Mouse (Mus musculus) forebrain, embryonic 10.5 days (tissue): ENCODE measurements around the gene Hsh2d. TPM values are rescaled to one million over a fixed set of nuclear protein-coding genes. Genes with fewer than 3 reads are reported as not detected.

Source experiments
- DNase-seq: peaks from one replicate; pipeline ENCODE4 v3.0.0-alpha.2; 2017; ENCODE audit warnings: low spot score; ENCODE audit errors: extremely low spot score
- H3K27ac ChIP-seq: fragments of 300-500 bp; sonication (generic); 2 replicates; pipeline ENCODE4 v1.5.1; 2016; ENCODE audit warnings: mild to moderate bottlenecking
- H3K27me3 ChIP-seq: fragments of 300-500 bp; sonication (generic); 2 replicates; pipeline ENCODE4 v1.6.1; 2016; ENCODE audit warnings: mild to moderate bottlenecking; ENCODE audit not compliant: poor library complexity, severe bottlenecking
- H3K36me3 ChIP-seq: fragments of 300-500 bp; sonication (generic); replicated peaks from 2 replicates; pipeline ENCODE4 v1.6.1; 2016; ENCODE audit warnings: mild to moderate bottlenecking, moderate library complexity
- H3K4me1 ChIP-seq: fragments of 300-500 bp; sonication (generic); 2 replicates; pipeline ENCODE4 v1.6.1; 2016
- H3K4me3 ChIP-seq: fragments of 300-500 bp; sonication (generic); 2 replicates; pipeline ENCODE4 v1.5.1; 2016; ENCODE audit warnings: mild to moderate bottlenecking, moderate library complexity
- H3K9me3 ChIP-seq: fragments of 300-500 bp; sonication (generic); 2 replicates; pipeline ENCODE4 v1.6.1; 2016; ENCODE audit warnings: mild to moderate bottlenecking, moderate library complexity
- WGBS: fragments of 180-500 bp; shearing (Covaris S2); methylation state at CpG from one replicate; pipeline ENCODE4 v1.1.7; 2016; 5-methylcytosine and 5-hydroxymethylcytosine counted together
- polyA plus RNA-seq: library from polyadenylated mRNA; unstranded; fragments of >200 nt; fragmentation: Nextera tagmentation; extraction: Ambion mirVana; gene quantifications from 2 replicates; pipeline ENCODE4 v1.2.1, GENCODE M21; 2016

The Hsh2d gene
- polyA plus RNA-seq, 1 experiment from 2014 or later, result 0.07 TPM

GRCm38 (mm10) chr8:72210710-72211109, 21.3 kb downstream of the Hsh2d start:
- no peak for DNase-seq
- Histone ChIP-seq H3K4me1 (no peaks in the 10 kb centered on the region), H3K9me3 (no peaks in the 10 kb centered on the region), H3K27me3 (no peaks in the 10 kb centered on the region), H3K27ac (no peak overlapping the region), H3K36me3 (no peaks in the 10 kb centered on the region), H3K4me3 (no peak overlapping the region)
- WGBS, result 79% methylated on average over 2 of the region's 2 CpGs

GRCm38 (mm10) chr8:72211846-72212245, 22.4 kb downstream of the Hsh2d start:
- Histone ChIP-seq H3K4me1 (no peaks in the 10 kb centered on the region), H3K27me3 (no peaks in the 10 kb centered on the region), H3K9me3 (no peaks in the 10 kb centered on the region), H3K27ac (no peak overlapping the region), H3K4me3 (no peak overlapping the region), H3K36me3 (no peaks in the 10 kb centered on the region)
- DNase-seq, result no peak
- WGBS, result 77% methylated on average over 1 of the region's 1 CpGs

GRCm38 (mm10) chr8:72212751-72213150, 23.3 kb downstream of the Hsh2d start, which contains the start of gene Cib3:
Gene Cib3 (minus strand): TSS chr8:72212837.
- Histone ChIP-seq H3K27ac (no peak within 1 kb of the TSS), H3K9me3 (no peaks in the 10 kb centered on the region), H3K4me1 (no peaks in the 10 kb centered on the region), H3K27me3 (no peaks in the 10 kb centered on the region), H3K36me3 (no peaks in the 10 kb centered on the region), H3K4me3 (no peak within 1 kb of the TSS)
- WGBS, result 64% methylated on average over 4 of the region's 4 CpGs
- no peak for DNase-seq

GRCm38 (mm10) chr8:72213536-72213935, 24.1 kb downstream of the Hsh2d start, which contains the start of gene Gm11034:
Gene Gm11034 (minus strand): TSS chr8:72213636.
- no peak within 1 kb of the TSS for H3K27ac ChIP-seq
- no peaks in the 10 kb centered on the region for H3K36me3 ChIP-seq
- H3K4me3 ChIP-seq, result no peak within 1 kb of the TSS
- no peak for DNase-seq
- H3K4me1 ChIP-seq, result no peaks in the 10 kb centered on the region
- H3K27me3 ChIP-seq, result no peaks in the 10 kb centered on the region
- H3K9me3 ChIP-seq, result no peaks in the 10 kb centered on the region
- WGBS, result 79% methylated on average over 4 of the region's 4 CpGs

- no peak for DNase-seq
- H3K4me1 ChIP-seq, result peaks cover 3% of the 10 kb centered on the region
- H3K4me3 ChIP-seq, result no peak overlapping the region
- H3K9me3 ChIP-seq, result no peaks in the 10 kb centered on the region
- H3K27me3 ChIP-seq, result no peaks in the 10 kb centered on the region
- H3K27ac ChIP-seq, result no peak overlapping the region
- 44% methylated on average over 2 of the region's 2 CpGs for WGBS
- H3K36me3 ChIP-seq, result no peaks in the 10 kb centered on the region
Measured at GRCm38 (mm10) chr8:72215060-72215459, 25.6 kb downstream of the Hsh2d start.

GRCm38 (mm10) chr8:72215871-72216270, 26.4 kb downstream of the Hsh2d start:
- H3K9me3 ChIP-seq, result no peaks in the 10 kb centered on the region
- no peak for DNase-seq
- H3K27me3 ChIP-seq, result no peaks in the 10 kb centered on the region
- H3K4me1 ChIP-seq, result peaks cover 11% of the 10 kb centered on the region
- H3K36me3 ChIP-seq, result peaks cover 4% of the 10 kb centered on the region; the same call in 1 of the 2 replicates
- 45% methylated on average over 1 of the region's 1 CpGs for WGBS
- no peak overlapping the region for H3K4me3 ChIP-seq
- H3K27ac ChIP-seq, result no peak overlapping the region

GRCm38 (mm10) chr8:72218781-72219540, 29.5 kb downstream of the Hsh2d start:
- peaks cover 14% of the 10 kb centered on the region for H3K4me1 ChIP-seq
- no peaks in the 10 kb centered on the region for H3K27me3 ChIP-seq
- DNase-seq, result no peak
- peak overlapping the region; percentile 76 for H3K4me3 ChIP-seq
- 84% methylated on average over 10 of the region's 10 CpGs for WGBS
- H3K9me3 ChIP-seq, result no peaks in the 10 kb centered on the region
- H3K27ac ChIP-seq, result peak overlapping the region; percentile 87
- peaks cover 34% of the 10 kb centered on the region for H3K36me3 ChIP-seq

- H3K36me3 ChIP-seq, result peaks cover 39% of the 10 kb centered on the region
- peak within 1 kb of the TSS; percentile 87 for H3K27ac ChIP-seq
- H3K4me1 ChIP-seq, result peaks cover 14% of the 10 kb centered on the region
- H3K4me3 ChIP-seq, result peak within 1 kb of the TSS; percentile 76
- peak; percentile 92 for DNase-seq
- no peaks in the 10 kb centered on the region for H3K9me3 ChIP-seq
- H3K27me3 ChIP-seq, result no peaks in the 10 kb centered on the region
- 13% methylated on average over 39 of the region's 39 CpGs for WGBS
Measured at GRCm38 (mm10) chr8:72219541-72220363, 30.3 kb downstream of the Hsh2d start, which contains the start of gene Fam32a. Gene Fam32a (plus strand): TSS chr8:72219730.

GRCm38 (mm10) chr8:72220758-72221157, 31.3 kb downstream of the Hsh2d start:
- 88% methylated on average over 4 of the region's 4 CpGs for WGBS
- Histone ChIP-seq H3K27ac (no peak overlapping the region), H3K4me3 (peak overlapping the region; percentile 76), H3K27me3 (no peaks in the 10 kb centered on the region), H3K36me3 (peaks cover 39% of the 10 kb centered on the region), H3K4me1 (peaks cover 14% of the 10 kb centered on the region), H3K9me3 (no peaks in the 10 kb centered on the region)
- DNase-seq, result no peak

- DNase-seq, result no peak
- Histone ChIP-seq H3K27me3 (no peaks in the 10 kb centered on the region), H3K4me1 (peaks cover 14% of the 10 kb centered on the region), H3K27ac (no peak overlapping the region), H3K9me3 (no peaks in the 10 kb centered on the region), H3K36me3 (peaks cover 39% of the 10 kb centered on the region), H3K4me3 (no peak overlapping the region)
- WGBS, result 94% methylated on average over 5 of the region's 5 CpGs
Measured at GRCm38 (mm10) chr8:72222656-72223055, 33.2 kb downstream of the Hsh2d start.

- WGBS, result under 1% methylated on average over 54 of the region's 54 CpGs
- H3K27me3 ChIP-seq, result no peaks in the 10 kb centered on the region
- H3K27ac ChIP-seq, result peak within 1 kb of the TSS; percentile 97
- DNase-seq, result peak; percentile 99
- H3K36me3 ChIP-seq, result peaks cover 24% of the 10 kb centered on the region
- H3K4me3 ChIP-seq, result peak within 1 kb of the TSS; percentile 70
- H3K9me3 ChIP-seq, result no peaks in the 10 kb centered on the region
- peaks cover 18% of the 10 kb centered on the region for H3K4me1 ChIP-seq
Measured at GRCm38 (mm10) chr8:72239499-72240402, 50.3 kb downstream of the Hsh2d start, which contains the start of gene Ap1m1. Gene Ap1m1 (plus strand): TSS chr8:72240018.

GRCm38 (mm10) chr8:72240403-72240763, 50.9 kb downstream of the Hsh2d start:
- DNase-seq, result no peak
- H3K27me3 ChIP-seq, result no peaks in the 10 kb centered on the region
- H3K4me3 ChIP-seq, result peak overlapping the region; percentile 70
- H3K4me1 ChIP-seq, result peaks cover 18% of the 10 kb centered on the region
- WGBS, result under 1% methylated on average over 24 of the region's 24 CpGs
- no peaks in the 10 kb centered on the region for H3K9me3 ChIP-seq
- H3K36me3 ChIP-seq, result peaks cover 29% of the 10 kb centered on the region
- H3K27ac ChIP-seq, result peak overlapping the region; percentile 97
